Mouse (Mus musculus): ENCODE results near the gene Gm5868. TPM values are rescaled to one million over a fixed set of nuclear protein-coding genes. Genes with fewer than 3 reads are reported as not detected.

The Gm5868 gene
- total RNA-seq, 4 experiments from 2014 or later, result not detected

Other genes starting within 250 kb of the Gm5868 start
- gene Corin, start 83.1 kb downstream of the Gm5868 start, total RNA-seq (2022), result under 1 TPM; 0.05 to 0.27 (median 0.15) TPM
- 1 to 10 TPM; 2.5 to 5.9 (median 3.2) TPM for gene Nfxl1, start 27.9 kb downstream of the Gm5868 start, total RNA-seq (2022)
- not detected for gene Zar1, start 6.3 kb downstream of the Gm5868 start, total RNA-seq (2022)
- not detected for gene Cnga1, start 56.7 kb upstream of the Gm5868 start, total RNA-seq (2022)
- under 1 TPM in 1 of 4 experiments, not detected in 3; 0.07 TPM for gene Nipal1, start 60.2 kb upstream of the Gm5868 start, total RNA-seq (2022)
- gene Txk, start 165.2 kb upstream of the Gm5868 start, total RNA-seq (2022), result not detected

All from gastrocnemius, adult 8-10 months (tissue).